Mouse (Mus musculus): ENCODE data around the gene Ankrd36. TPM values are rescaled to one million over a fixed set of nuclear protein-coding genes. Genes with fewer than 3 reads are reported as not detected.

Gene Ankrd36
- not detected in 2 replicates for polyA plus RNA-seq (2015; fragmentation: Nextera tagmentation; extraction: Ambion mirVana)

DNA sequence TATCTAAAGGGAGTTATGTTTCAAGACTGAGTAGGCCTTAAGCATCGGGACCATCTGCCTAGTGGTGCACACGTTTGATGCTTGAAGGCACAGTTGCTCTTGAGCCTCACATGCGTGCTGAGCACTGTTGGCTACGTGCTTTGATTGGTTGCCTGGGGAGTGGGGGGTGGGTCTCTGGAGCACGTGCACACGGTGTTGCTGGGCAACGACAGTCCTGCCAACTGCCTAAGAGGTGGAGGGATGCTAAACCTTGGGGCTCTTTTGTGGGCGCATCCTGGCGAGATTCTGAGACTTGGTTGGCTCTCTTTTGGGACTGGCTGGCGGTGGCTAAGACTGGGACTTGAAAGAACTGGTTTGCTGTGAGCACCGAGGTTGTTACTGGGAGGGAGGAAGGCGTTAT lies at the start of gene Ankrd36:
TSS of gene Ankrd36 (plus strand) at position 211 of the 400 bp plus-strand sequence.
- Histone ChIP-seq H3K4me2 (no peak within 1 kb of the TSS), H3K27ac (no peak within 1 kb of the TSS), H3K27me3 (no peaks in the 10 kb centered on the region), H3K9ac (no peak within 1 kb of the TSS), H3K36me3 (no peaks in the 10 kb centered on the region), H3K4me1 (replicated peaks) (no peaks in the 10 kb centered on the region), H3K4me3 (no peak within 1 kb of the TSS), H3K9me3 (no peaks in the 10 kb centered on the region)
- no peak for ATAC-seq (ENCODE audit: low FRiP score)
- WGBS, result 78% methylated on average over 12 of the region's 12 CpGs

DNA sequence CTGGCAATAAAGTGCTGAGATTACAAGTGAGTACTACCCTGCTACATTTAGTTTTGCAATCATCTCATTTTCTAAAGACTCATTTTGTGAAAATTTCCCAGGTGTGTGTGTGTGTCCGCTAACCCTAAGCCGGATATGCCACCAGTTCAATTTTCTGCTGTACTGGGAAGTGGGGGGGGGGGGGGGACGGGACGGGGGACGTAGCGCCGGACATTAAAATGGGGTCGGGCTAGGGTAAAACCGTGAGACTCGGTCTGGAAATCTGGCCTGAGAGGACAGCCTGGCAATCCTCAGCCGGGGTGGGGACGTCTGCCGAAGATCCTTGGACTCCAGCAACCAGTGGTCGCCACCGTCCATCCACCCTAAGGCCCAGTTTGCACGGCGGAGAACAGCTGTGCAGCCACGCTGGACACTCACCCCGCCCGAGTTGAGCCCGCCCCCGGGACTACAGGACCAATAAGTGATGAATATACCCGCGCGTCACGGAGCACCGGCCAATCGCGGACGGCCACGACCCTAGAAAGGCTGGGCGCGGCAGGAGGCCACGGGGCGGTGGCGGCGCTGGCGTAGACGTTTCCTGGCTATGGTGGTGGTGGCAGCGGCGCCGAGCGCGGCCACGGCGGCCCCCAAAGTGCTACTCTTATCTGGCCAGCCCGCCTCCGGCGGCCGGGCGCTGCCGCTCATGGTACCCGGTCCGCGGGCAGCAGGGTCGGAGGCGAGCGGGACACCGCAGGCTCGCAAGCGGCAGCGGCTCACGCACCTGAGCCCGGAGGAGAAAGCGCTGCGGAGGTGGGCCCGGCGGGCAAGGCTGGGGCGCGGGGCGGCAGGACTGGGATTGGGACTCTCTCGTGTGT lies 48.8 kb upstream of the Ankrd36 start, which contains the start of gene Xbp1:
TSS of gene Xbp1 (plus strand) at position 248 of the 854 bp plus-strand sequence.
- Histone ChIP-seq H3K27ac (peak within 1 kb of the TSS; percentile 95), H3K9me3 (no peaks in the 10 kb centered on the region), H3K4me3 (peak within 1 kb of the TSS; percentile 95), H3K4me2 (peak within 1 kb of the TSS; percentile 71), H3K4me1 (replicated peaks) (peaks cover 29% of the 10 kb centered on the region), H3K27me3 (no peaks in the 10 kb centered on the region), H3K36me3 (peaks cover 30% of the 10 kb centered on the region), H3K9ac (peak within 1 kb of the TSS; percentile 96)
- ATAC-seq (ENCODE audit: low FRiP score), result peak; percentile 98
- WGBS, result under 1% methylated on average over 70 of the region's 72 CpGs

GRCm38 (mm10) chr11:5521266-5521515 lies 48.3 kb upstream of the Ankrd36 start:
- Histone ChIP-seq H3K27ac (peak overlapping the region; percentile 95), H3K9me3 (no peaks in the 10 kb centered on the region), H3K4me2 (peak overlapping the region; percentile 71), H3K4me1 (replicated peaks) (peaks cover 29% of the 10 kb centered on the region), H3K36me3 (peaks cover 35% of the 10 kb centered on the region), H3K27me3 (no peaks in the 10 kb centered on the region), H3K4me3 (peak overlapping the region; percentile 95), H3K9ac (peak overlapping the region; percentile 96)
- ATAC-seq (ENCODE audit: low FRiP score), result peak; percentile 69
- under 1% methylated on average over 13 of the region's 13 CpGs for WGBS

DNA sequence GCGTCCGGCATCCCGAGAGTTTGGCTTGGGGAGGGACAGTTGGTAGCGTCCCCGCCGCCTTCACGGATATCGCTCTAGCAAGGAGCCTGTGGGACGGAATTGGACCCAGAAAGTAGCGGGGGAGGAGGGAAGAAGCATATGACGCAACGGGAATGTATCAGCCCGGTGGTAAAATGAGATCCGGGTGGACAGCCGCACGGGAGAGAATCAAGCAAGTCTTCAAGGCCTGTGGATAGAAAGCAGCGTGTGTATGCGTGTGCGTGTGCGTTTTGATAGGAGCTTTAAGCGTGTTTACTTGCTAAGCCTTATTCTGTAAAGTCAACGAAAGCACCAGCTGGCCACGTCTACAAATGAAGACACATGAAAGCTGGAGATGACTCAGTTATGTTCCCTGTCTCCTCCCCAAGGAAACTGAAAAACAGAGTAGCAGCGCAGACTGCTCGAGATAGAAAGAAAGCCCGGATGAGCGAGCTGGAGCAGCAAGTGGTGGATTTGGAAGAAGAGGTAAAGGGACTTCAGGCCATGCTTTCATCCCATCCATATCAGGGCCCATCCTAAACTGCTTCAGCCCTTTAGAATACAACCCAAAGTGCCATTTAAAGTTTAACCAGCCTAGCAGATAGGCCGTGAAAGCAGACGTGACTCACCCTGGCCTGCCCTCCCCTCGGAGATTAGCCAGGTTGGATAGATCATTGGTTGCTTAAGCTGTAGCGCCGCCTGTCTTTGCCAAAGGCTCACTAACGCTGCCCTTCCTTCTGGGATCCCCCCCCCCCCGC lies 47.8 kb upstream of the Ankrd36 start:
- Histone ChIP-seq H3K9me3 (no peaks in the 10 kb centered on the region), H3K4me2 (peak overlapping the region; percentile 71), H3K27me3 (no peaks in the 10 kb centered on the region), H3K36me3 (peaks cover 41% of the 10 kb centered on the region), H3K9ac (peak overlapping the region; percentile 96), H3K27ac (peak overlapping the region; percentile 95), H3K4me1 (replicated peaks) (peaks cover 29% of the 10 kb centered on the region), H3K4me3 (peak overlapping the region; percentile 95)
- peak; percentile 34 for ATAC-seq (ENCODE audit: low FRiP score)
- under 1% methylated on average over 33 of the region's 34 CpGs for WGBS

DNA sequence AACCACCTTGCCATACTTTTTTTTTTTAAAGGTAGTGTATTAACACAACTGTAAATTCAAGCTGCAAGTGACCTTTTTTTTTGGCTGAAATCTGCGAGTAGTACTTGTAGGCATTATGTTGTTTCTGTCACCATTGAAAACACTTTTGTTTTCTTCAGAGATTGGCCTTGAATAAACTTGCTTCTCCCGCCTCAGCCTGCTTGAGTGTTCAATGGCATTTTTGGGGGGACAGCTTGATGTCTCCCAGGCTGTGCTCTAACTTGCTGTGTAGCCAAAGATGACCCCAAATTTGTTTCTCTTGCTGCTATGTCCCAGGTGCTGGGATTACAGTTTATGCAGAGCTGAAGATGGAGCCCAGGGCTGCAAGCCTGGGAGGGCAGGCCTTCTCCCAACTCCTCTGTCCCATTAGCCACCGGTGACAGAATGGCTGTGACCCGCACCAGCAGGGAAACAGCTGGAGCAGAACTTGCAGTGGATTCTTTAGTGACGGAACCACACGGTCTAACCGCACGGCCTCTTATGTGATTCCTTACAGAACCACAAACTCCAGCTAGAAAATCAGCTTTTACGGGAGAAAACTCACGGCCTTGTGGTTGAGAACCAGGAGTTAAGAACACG lies 46.6 kb upstream of the Ankrd36 start:
- no peaks in the 10 kb centered on the region for H3K27me3 ChIP-seq
- peaks cover 29% of the 10 kb centered on the region for H3K4me1 ChIP-seq (replicated peaks)
- ATAC-seq (ENCODE audit: low FRiP score), result no peak
- 93% methylated on average over 11 of the region's 11 CpGs for WGBS
- no peaks in the 10 kb centered on the region for H3K9me3 ChIP-seq
- peak overlapping the region; percentile 96; the same call in 1 of the 2 replicates for H3K9ac ChIP-seq
- H3K4me3 ChIP-seq, result peak overlapping the region; percentile 95; the same call in 1 of the 2 replicates
- peaks cover 50% of the 10 kb centered on the region for H3K36me3 ChIP-seq
- peak overlapping the region; percentile 71 for H3K4me2 ChIP-seq
- no peak overlapping the region for H3K27ac ChIP-seq

DNA sequence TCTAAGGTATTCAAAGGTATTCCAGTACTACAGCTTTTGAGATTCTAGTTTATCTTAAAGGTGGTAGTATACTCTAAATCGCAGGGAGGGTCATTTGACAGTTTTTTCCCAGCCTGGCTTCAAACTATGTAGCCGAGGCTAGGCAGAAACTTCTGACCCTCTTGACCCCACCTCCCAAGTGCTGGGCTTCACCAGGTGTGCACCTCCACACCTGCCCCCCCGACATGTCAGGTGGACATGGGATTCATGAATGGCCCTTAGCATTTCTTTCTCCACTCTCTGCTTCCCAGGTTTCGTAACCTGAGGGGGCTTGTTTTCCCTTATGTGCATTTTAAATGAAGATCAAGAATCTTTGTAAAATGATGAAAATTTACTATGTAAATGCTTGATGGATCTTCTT lies 44.1 kb upstream of the Ankrd36 start:
- Histone ChIP-seq H3K4me2 (no peak overlapping the region), H3K27me3 (no peaks in the 10 kb centered on the region), H3K9me3 (no peaks in the 10 kb centered on the region), H3K36me3 (peaks cover 71% of the 10 kb centered on the region), H3K4me3 (no peak overlapping the region), H3K9ac (no peak overlapping the region), H3K4me1 (replicated peaks) (peaks cover 25% of the 10 kb centered on the region), H3K27ac (no peak overlapping the region)
- no peak for ATAC-seq (ENCODE audit: low FRiP score)
- WGBS, result 98% methylated on average over 4 of the region's 4 CpGs

- no peak overlapping the region for H3K4me3 ChIP-seq
- no peak overlapping the region for H3K4me2 ChIP-seq
- H3K36me3 ChIP-seq, result peaks cover 85% of the 10 kb centered on the region
- H3K9ac ChIP-seq, result no peak overlapping the region
- no peak for ATAC-seq (ENCODE audit: low FRiP score)
- peaks cover 24% of the 10 kb centered on the region for H3K4me1 ChIP-seq (replicated peaks)
- H3K27ac ChIP-seq, result no peak overlapping the region
- H3K27me3 ChIP-seq, result no peaks in the 10 kb centered on the region
- no peaks in the 10 kb centered on the region for H3K9me3 ChIP-seq
- 93% methylated on average over 7 of the region's 7 CpGs for WGBS
These were observed 42.7 kb upstream of the Ankrd36 start for GRCm38 (mm10) chr11:5526573-5527439.

DNA sequence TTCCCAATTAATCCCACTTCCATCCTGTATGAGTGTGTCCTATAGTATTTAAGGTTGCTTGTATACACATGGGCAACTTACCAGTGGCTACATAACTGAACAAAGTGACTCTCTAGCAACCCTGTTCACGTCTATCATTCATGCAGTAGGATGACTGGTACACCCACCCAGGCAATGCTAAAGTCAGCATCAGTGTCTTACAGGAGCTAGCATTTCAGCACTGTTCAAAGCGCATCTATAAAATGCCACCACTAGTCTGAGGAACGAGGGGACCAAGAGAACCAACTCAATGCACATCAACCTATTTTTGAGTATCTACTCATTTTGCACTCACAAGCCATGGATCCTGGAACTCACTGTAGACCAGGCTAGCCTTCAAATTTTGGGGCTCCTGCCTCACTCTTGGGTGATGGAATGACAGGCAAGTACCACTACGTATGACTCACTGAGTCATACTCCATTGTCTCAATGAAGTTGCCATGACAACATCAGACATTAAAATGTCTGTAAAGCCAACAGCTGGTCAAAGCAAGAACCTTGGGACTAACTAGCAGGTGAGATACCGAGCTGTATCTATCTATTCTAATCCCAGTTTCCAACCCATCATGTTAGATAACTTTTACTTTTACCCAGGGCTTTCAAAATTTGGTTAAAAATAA lies 41.5 kb upstream of the Ankrd36 start:
- peaks cover 13% of the 10 kb centered on the region for H3K4me1 ChIP-seq (replicated peaks)
- H3K4me3 ChIP-seq, result no peak overlapping the region
- no peak overlapping the region for H3K4me2 ChIP-seq
- H3K9ac ChIP-seq, result no peak overlapping the region
- peaks cover 93% of the 10 kb centered on the region for H3K36me3 ChIP-seq
- H3K9me3 ChIP-seq, result no peaks in the 10 kb centered on the region
- WGBS, result 82% methylated on average over 5 of the region's 5 CpGs
- no peaks in the 10 kb centered on the region for H3K27me3 ChIP-seq
- no peak for ATAC-seq (ENCODE audit: low FRiP score)
- H3K27ac ChIP-seq, result no peak overlapping the region

- Histone ChIP-seq H3K4me1 (replicated peaks) (peaks cover 4% of the 10 kb centered on the region; the same call in 1 of the 2 replicates), H3K9ac (no peak overlapping the region), H3K4me2 (no peak overlapping the region), H3K9me3 (no peaks in the 10 kb centered on the region), H3K27ac (no peak overlapping the region), H3K36me3 (peaks cover 93% of the 10 kb centered on the region), H3K27me3 (no peaks in the 10 kb centered on the region), H3K4me3 (no peak overlapping the region)
- 79% methylated on average over 5 of the region's 5 CpGs for WGBS
- ATAC-seq (ENCODE audit: low FRiP score), result no peak
These were observed 40.6 kb upstream of the Ankrd36 start for GRCm38 (mm10) chr11:5528841-5529240.

DNA sequence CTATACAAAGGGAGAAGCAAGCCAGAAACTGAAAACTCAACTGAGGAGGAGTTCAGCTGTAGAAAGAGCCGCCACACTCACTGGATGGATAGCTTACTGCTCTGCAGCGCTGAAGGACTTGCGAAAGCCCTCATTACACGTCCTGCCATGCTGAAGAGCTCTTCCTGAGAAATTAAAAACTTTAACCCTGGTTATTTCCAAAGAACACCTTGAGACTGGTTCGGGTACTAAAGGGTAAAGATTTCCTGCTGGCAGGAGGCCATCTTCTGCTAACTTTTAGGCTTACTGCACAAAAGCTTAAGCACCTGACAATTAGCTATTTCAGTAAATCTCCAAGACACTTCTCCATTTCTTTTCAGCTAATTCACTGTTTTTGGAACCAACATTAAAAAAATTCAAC lies 39.3 kb upstream of the Ankrd36 start:
- Histone ChIP-seq H3K4me2 (no peak overlapping the region), H3K36me3 (peaks cover 93% of the 10 kb centered on the region), H3K27me3 (no peaks in the 10 kb centered on the region), H3K27ac (no peak overlapping the region), H3K4me1 (replicated peaks) (no peaks in the 10 kb centered on the region), H3K9ac (no peak overlapping the region), H3K4me3 (no peak overlapping the region), H3K9me3 (no peaks in the 10 kb centered on the region)
- no peak for ATAC-seq (ENCODE audit: low FRiP score)
- WGBS, result 88% methylated on average over 5 of the region's 5 CpGs

GRCm38 (mm10) chr11:5530717-5531116 lies 38.8 kb upstream of the Ankrd36 start:
- H3K9me3 ChIP-seq, result no peaks in the 10 kb centered on the region
- no peaks in the 10 kb centered on the region for H3K27me3 ChIP-seq
- H3K36me3 ChIP-seq, result peaks cover 89% of the 10 kb centered on the region
- no peak overlapping the region for H3K4me3 ChIP-seq
- no peaks in the 10 kb centered on the region for H3K4me1 ChIP-seq (replicated peaks)
- WGBS, result 81% methylated on average over 6 of the region's 6 CpGs
- no peak for ATAC-seq (ENCODE audit: low FRiP score)
- no peak overlapping the region for H3K9ac ChIP-seq
- no peak overlapping the region for H3K4me2 ChIP-seq
- H3K27ac ChIP-seq, result no peak overlapping the region
